Mouse (Mus musculus) heart, embryonic 16.5 days (tissue): ENCODE data around the gene Fam168b. TPM values are rescaled to one million over a fixed set of nuclear protein-coding genes. Genes with fewer than 3 reads are reported as not detected.

Source experiments
- ATAC-seq: fragments of 200-750 bp; cut with Nextera tagmentation; replicated peaks from 2 replicates; pipeline ENCODE4 v1.8.0; 2017; ENCODE audit warnings: moderate number of reproducible peaks; ENCODE audit not compliant: insufficient read depth, low FRiP score; ENCODE audit errors: extremely low read depth
- H3K27ac ChIP-seq: fragments of 300-500 bp; sonication (generic); 2 replicates; pipeline ENCODE4 v1.5.1; 2014; ENCODE audit warnings: mild to moderate bottlenecking, low read length, control low read depth, moderate library complexity
- H3K27me3 ChIP-seq: fragments of 300-500 bp; sonication (generic); 2 replicates; pipeline ENCODE4 v1.6.1; 2014; ENCODE audit warnings: low read length, mixed read lengths; ENCODE audit not compliant: control insufficient read depth, insufficient read depth
- H3K36me3 ChIP-seq: fragments of 300-500 bp; sonication (generic); 2 replicates; pipeline ENCODE4 v1.6.1; 2014; ENCODE audit not compliant: control insufficient read depth, insufficient read depth
- H3K4me1 ChIP-seq: fragments of 300-500 bp; sonication (generic); 2 replicates; pipeline ENCODE4 v1.6.1; 2014; ENCODE audit warnings: low read length, mixed read lengths; ENCODE audit not compliant: control insufficient read depth, insufficient read depth
- H3K4me2 ChIP-seq: fragments of 300-500 bp; sonication (generic); 2 replicates; pipeline ENCODE4 v1.6.1; 2014; ENCODE audit warnings: low read depth, mild to moderate bottlenecking, control low read depth, low read length
- H3K4me3 ChIP-seq: fragments of 300-500 bp; sonication (generic); 2 replicates; pipeline ENCODE4 v1.5.1; 2014; ENCODE audit warnings: mild to moderate bottlenecking, control low read depth, low read length
- H3K9ac ChIP-seq: fragments of 300-500 bp; sonication (generic); 2 replicates; pipeline ENCODE4 v1.6.1; 2014; ENCODE audit warnings: low read length, control low read depth
- H3K9me3 ChIP-seq: fragments of 300-500 bp; sonication (generic); replicated peaks from 2 replicates; pipeline ENCODE4 v1.6.1; 2016; ENCODE audit warnings: low read length; ENCODE audit not compliant: control insufficient read depth
- WGBS: fragments of 180-500 bp; shearing (Covaris S2); extraction: QIAGEN DNeasy Blood & Tissue Kit; methylation state at CpG from one replicate; pipeline ENCODE4 v1.1.7; 2014; 5-methylcytosine and 5-hydroxymethylcytosine counted together
- polyA plus RNA-seq: library from polyadenylated mRNA; unstranded; fragments of >200 nt; fragmentation: Nextera tagmentation; extraction: Ambion mirVana; gene quantifications from 2 replicates; pipeline ENCODE4 v1.2.1, GENCODE M21; 2015

Fam168b gene
- polyA plus RNA-seq, 1 experiment from 2014 or later = 43.4 TPM

DNA sequence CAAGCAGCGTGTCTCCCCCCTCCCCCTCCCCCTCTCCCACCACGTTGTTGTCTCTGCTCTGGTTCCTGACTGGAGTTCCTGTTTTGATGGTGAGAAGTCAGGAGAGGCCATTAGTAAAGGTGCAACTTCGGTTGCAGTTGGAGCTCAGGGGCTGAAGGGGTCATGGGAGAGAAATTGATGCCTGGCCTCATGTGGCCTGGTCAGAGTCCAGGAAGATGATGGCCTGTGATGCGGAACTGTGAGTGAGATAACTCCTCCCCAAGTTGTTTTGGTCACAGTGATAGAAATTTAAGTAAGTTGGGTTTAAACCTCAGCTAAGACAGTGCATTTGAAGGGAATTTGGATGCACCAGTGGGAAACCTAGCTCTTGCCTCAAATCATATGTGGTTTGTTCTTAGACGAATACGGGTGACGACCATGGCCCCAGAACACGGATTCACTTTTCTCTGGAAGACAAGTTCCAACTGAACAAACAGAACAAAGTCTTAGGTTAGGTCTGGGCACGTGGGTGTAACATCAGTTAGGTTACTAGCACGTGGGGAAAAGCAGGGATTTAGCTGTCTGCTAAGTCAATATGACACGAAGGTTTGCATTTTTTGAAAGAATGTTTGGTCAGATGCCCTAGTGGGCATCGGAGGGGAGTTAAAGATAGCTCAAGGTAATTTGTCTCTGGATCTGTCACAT is 12.3 kb upstream of the Fam168b start:
- Histone ChIP-seq H3K27ac (no peak overlapping the region), H3K36me3 (no peaks in the 10 kb centered on the region), H3K9me3 (no peaks in the 10 kb centered on the region), H3K4me2 (no peak overlapping the region), H3K4me1 (peaks cover 25% of the 10 kb centered on the region), H3K9ac (no peak overlapping the region), H3K4me3 (no peak overlapping the region), H3K27me3 (no peaks in the 10 kb centered on the region)
- no peak for ATAC-seq
- WGBS = 73% methylated on average over 12 of the region's 12 CpGs

DNA sequence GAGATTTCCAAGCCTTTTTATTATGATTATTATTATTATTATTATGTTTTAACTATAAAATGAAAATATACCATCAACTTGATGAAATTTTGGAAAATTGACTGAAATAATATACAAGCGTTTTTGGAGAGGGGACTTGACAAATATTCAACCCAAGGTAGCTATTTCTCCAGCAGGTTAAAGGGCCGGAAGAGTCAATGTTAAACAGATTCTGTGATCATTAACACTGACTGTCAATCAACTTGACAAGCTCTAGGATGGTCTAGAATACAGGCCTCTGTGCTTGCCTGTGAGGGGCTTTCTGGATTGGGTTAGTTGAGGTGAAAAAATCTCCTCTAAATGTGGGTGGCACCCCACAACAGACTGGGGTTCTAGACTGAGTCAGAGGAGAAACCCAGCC is 10.9 kb upstream of the Fam168b start:
- Histone ChIP-seq H3K27me3 (no peaks in the 10 kb centered on the region), H3K9ac (no peak overlapping the region), H3K27ac (no peak overlapping the region), H3K9me3 (no peaks in the 10 kb centered on the region), H3K36me3 (no peaks in the 10 kb centered on the region), H3K4me3 (no peak overlapping the region), H3K4me1 (peaks cover 29% of the 10 kb centered on the region), H3K4me2 (no peak overlapping the region)
- no peak for ATAC-seq
- WGBS = 88% methylated on average over 2 of the region's 2 CpGs

DNA sequence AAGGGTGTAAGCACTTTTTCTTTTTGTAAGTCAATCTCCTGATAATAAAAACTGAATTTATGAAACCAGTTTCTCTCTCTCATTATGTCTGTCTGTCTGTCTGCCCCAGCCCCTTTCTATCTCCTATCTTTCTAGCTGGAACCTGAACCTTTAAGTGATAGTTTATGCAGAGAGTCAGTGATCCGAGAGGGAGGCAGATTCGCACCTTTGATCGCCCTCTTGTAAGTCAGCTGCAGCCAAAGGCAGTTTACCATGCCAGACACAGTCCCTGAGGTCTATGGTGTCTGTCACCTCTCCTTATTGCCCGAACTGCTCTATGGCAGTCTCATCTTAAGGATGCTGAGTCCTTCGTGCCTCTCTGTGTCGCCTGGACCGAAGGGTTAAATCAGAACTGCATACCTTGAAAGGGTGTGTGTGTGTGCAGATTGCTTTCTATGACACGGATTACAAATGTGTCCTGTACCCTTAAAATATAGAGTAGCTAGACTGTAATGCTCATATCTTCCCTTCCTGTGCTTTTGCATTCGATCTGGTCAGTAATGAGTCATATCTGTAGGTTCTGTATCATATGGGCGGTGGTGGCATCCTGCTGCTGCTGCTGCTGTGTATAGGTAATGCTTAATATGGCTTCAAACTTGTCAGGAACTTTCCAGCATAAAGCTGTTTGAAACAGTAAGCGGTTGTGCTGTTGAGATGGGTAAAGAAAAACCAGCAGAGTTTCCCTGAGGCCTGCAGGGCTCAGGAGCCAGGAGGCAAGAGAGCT is 9.4 kb upstream of the Fam168b start:
- 71% methylated on average over 11 of the region's 11 CpGs for WGBS
- H3K9me3 ChIP-seq = no peaks in the 10 kb centered on the region
- H3K36me3 ChIP-seq = no peaks in the 10 kb centered on the region
- no peak overlapping the region for H3K4me2 ChIP-seq
- peaks cover 29% of the 10 kb centered on the region for H3K4me1 ChIP-seq
- peak overlapping the region; percentile 75 for H3K27ac ChIP-seq
- peak overlapping the region; percentile 33 for H3K9ac ChIP-seq
- no peaks in the 10 kb centered on the region for H3K27me3 ChIP-seq
- H3K4me3 ChIP-seq = no peak overlapping the region
- ATAC-seq = no peak

DNA sequence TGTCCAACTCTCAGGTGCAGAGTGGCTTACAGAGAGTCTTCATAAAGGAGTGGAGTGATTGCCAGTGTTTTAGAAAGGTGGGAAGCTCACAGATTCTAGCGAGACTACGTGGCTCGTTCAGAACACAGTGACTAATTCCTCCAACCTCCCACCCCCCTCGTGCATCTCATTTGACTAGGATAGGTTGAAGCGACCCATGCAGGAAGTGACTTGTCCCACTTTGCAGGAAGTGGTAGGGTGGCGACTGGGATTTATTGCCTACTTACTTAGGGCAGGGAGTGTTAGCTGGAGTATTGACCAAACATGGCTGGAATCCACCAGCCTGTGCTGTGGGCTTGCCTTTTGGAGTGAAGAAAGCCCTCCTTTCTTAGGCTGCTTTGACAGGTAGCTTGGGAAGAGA is 8.7 kb upstream of the Fam168b start:
- ATAC-seq = no peak
- Histone ChIP-seq H3K4me1 (peaks cover 29% of the 10 kb centered on the region), H3K27me3 (no peaks in the 10 kb centered on the region), H3K4me2 (peak overlapping the region; percentile 82), H3K9me3 (no peaks in the 10 kb centered on the region), H3K27ac (no peak overlapping the region), H3K36me3 (no peaks in the 10 kb centered on the region), H3K4me3 (no peak overlapping the region), H3K9ac (0 out of 2 replicates have a peak overlapping the region, but pooled peaks have one; percentile 8)
- 51% methylated on average over 6 of the region's 6 CpGs for WGBS

DNA sequence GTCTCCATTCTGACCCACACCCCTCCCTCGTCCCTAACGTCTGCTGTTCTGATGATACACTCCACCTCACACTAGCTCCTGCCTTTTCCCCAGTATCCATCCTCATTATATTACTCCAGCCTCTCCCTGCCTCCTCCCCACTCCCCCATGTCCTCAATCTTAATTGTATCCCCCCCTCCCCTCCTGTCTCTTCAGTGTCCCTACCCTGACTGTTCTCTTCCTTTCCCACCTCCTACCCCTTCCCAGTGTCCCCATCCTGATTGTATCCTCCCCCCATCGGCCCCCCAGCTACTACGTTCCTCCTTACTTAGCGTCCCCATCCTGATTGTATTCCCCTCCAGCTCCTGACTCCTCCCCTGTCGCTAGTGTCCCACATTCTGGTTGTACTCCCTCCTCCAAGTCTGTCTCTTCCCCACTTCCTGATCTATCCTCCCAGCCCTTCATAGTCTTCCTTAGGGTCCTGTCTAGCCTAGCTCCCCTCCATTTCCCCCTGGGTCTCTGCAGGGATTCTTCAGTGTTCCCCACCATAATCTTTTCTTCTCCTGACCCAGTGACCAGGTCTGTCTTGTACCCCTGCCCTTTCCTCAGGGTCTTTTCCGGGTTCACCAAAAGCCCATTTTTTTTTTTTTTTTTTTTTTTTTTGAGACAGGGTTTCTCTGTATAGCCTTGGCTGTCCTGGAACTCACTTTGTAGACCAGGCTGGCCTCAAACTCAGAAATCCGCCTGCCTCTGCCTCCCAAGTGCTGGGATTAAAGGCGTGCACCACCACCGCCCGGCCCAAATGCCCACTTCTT is 7.7 kb upstream of the Fam168b start:
- Histone ChIP-seq H3K9me3 (no peaks in the 10 kb centered on the region), H3K4me3 (peak overlapping the region; percentile 89), H3K27ac (peak overlapping the region; percentile 10; the same call in 1 of the 2 replicates), H3K4me1 (peaks cover 29% of the 10 kb centered on the region), H3K4me2 (peak overlapping the region; percentile 82), H3K36me3 (no peaks in the 10 kb centered on the region), H3K9ac (peak overlapping the region; percentile 94), H3K27me3 (no peaks in the 10 kb centered on the region)
- peak; percentile 43 for ATAC-seq
- 45% methylated on average over 11 of the region's 11 CpGs for WGBS

DNA sequence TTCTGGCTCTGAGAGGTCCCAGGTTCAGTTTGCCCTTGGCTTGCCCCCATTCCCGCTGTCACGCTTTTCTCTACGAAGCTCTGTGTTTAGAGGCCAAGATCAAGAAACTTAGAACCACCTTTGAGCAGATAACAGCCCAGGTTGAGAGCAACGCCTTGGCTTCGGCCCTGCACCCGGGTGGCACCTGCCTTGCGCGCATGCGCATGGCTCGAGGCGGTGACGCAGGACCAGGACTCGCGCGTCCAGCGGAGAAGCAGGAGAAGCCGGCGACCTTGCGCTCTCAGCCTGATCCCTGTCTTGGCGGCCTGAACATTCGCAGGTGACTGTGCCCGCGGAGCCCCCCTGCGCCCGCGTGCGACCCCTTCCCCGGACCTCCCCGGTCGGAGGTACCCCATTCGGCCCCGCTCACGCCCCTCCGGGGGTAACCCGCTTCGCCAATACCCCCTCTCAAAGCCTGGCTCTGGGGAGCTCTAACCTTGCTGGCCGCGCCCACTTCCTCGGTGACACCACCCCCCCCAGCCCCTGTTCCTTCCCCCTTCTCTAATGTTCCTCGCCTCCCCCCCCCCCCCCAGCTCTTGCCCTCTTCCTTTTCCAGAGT is 7.0 kb upstream of the Fam168b start, which contains the start of gene Plekhb2:
Plekhb2 (plus strand) TSS at position 232 of the 598 bp plus-strand sequence.
- Histone ChIP-seq H3K36me3 (no peaks in the 10 kb centered on the region), H3K4me2 (peak within 1 kb of the TSS; percentile 82), H3K4me1 (peaks cover 29% of the 10 kb centered on the region), H3K27ac (peak within 1 kb of the TSS; percentile 82), H3K9me3 (no peaks in the 10 kb centered on the region), H3K9ac (peak within 1 kb of the TSS; percentile 94), H3K27me3 (no peaks in the 10 kb centered on the region), H3K4me3 (peak within 1 kb of the TSS; percentile 89)
- peak; percentile 86 for ATAC-seq
- under 1% methylated on average over 37 of the region's 40 CpGs for whole genome bisulfite sequencing

DNA sequence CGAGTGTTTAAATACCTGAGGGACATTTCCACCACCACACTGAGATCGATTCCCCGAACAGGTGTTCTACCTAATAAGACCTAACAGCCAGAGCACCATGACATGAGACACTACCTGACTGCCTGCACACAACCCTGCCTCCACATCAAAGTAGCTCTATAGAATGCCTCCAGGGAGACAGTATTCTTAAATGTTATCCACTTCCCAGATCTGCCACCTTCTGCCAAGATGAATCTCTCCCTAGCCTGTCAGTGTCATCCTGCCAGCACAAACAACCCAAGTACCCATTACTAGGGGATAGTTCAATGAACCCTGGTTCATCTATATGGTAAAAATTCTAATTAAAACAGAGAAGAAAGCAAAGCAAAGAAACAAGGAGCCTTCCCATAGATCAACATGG is 4.2 kb upstream of the Fam168b start:
- Histone ChIP-seq H3K36me3 (no peaks in the 10 kb centered on the region), H3K9ac (no peak overlapping the region), H3K4me2 (no peak overlapping the region), H3K9me3 (no peaks in the 10 kb centered on the region), H3K4me3 (no peak overlapping the region), H3K27ac (no peak overlapping the region), H3K27me3 (no peaks in the 10 kb centered on the region), H3K4me1 (peaks cover 22% of the 10 kb centered on the region)
- 80% methylated on average over 3 of the region's 3 CpGs for WGBS
- no peak for ATAC-seq

DNA sequence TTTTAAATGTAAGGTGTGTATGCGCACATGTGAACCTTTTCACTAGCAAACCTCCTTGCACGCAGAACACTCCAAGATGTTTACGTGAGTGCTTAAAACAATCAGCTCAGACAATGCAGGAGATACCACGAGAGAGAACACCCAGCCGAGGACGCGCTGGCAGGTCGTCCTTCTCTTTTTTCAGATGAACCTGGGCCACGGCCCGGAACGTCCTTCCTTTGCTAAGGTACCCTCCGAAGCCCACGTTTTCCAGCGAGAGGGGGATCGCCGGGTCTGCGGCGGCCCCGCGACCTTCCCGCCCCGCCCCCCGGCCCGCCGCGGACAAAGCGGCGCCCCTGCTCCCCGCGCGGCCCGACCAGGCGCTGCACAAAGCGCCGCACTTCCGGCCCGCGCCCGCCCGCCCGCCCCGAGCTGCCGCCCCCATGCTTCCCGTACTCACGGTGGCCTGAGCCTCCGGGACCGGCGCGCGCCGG is 440 bp downstream of the Fam168b start:
- peak; percentile 83 for ATAC-seq

More for the DNA sequence above, 440 bp downstream of the Fam168b start:
- H3K4me1 ChIP-seq = peaks cover 39% of the 10 kb centered on the region
- peak overlapping the region; percentile 95 for H3K27ac ChIP-seq
- H3K36me3 ChIP-seq = no peaks in the 10 kb centered on the region
- no peaks in the 10 kb centered on the region for H3K9me3 ChIP-seq
- no peaks in the 10 kb centered on the region for H3K27me3 ChIP-seq
- WGBS = under 1% methylated on average over 50 of the region's 51 CpGs
- peak overlapping the region; percentile 94 for H3K4me2 ChIP-seq
- H3K9ac ChIP-seq = peak overlapping the region; percentile 87
- peak overlapping the region; percentile 77 for H3K4me3 ChIP-seq
